Mouse (Mus musculus) left cerebral cortex, adult 2 months (tissue): ENCODE measurements around the gene Zfhx2. TPM values are rescaled to one million over a fixed set of nuclear protein-coding genes. Genes with fewer than 3 reads are reported as not detected.
A peak's percentile ranks its signal among the peaks of the same experiment; 100 is the strongest.

Source experiments
- DNase-seq, 2 experiments: peaks; one replicate each; pipeline ENCODE4 v3.0.0; 2021 to 2022; ENCODE audit warnings: low spot score in 2 of 2, mixed read lengths in 1 of 2; ENCODE audit errors: extremely low spot score in 1 of 2
- H3K27ac ChIP-seq: fragments of 200-600 bp; 2 replicates; pipeline ENCODE4 v1.8.1; 2022
- H3K4me3 ChIP-seq: fragments of 200-600 bp; 2 replicates; pipeline ENCODE4 v1.8.1; 2022
- CTCF ChIP-seq: fragments of 200-600 bp; IDR thresholded peaks from 2 replicates; pipeline ENCODE4 v1.8.1; 2022; ENCODE audit warnings: antibody characterized with exemption, mild to moderate bottlenecking, moderate library complexity
- intact Hi-C: fragments of 180-260 bp; cut with DNase I; formaldehyde crosslinking; loops from one replicate; pipeline ENCODE4 v1.15.1; 2025
- total RNA-seq, 2 experiments: library from RNA; stranded (reverse); gene quantifications; 2 replicates each; pipeline ENCODE4 v1.2.3; 2021

Zfhx2 gene
- total RNA-seq, 2 experiments from 2014 or later, result 47.0 to 61.6 TPM

- Histone ChIP-seq H3K27ac (no peak overlapping the region), H3K4me3 (no peak overlapping the region)
- intact Hi-C loops, result loop anchor here (1.0 to 5.0 kb wide), 2 partner anchors 35 to 74 kb away; no protein-coding TSS in a partner anchor
- DNase-seq, result no peak
- TF ChIP-seq CTCF, result no peak
These were observed 64.9 kb downstream of the Zfhx2 start for GRCm38 (mm10) chr14:55027251-55027650.

- TF ChIP-seq CTCF, result peak; percentile 50
- intact Hi-C loops, result loop anchor here (1.0 to 5.0 kb wide), 2 partner anchors 37 to 53 kb away; no protein-coding TSS in a partner anchor
- DNase-seq, result no peak
- Histone ChIP-seq H3K4me3 (no peak overlapping the region), H3K27ac (no peak overlapping the region)
These were observed 66.6 kb downstream of the Zfhx2 start for GRCm38 (mm10) chr14:55025527-55025926.

- TF ChIP-seq CTCF, result peak; percentile 74
- Histone ChIP-seq H3K4me3 (no peak overlapping the region), H3K27ac (no peak overlapping the region)
- intact Hi-C loops, result loop anchor here (1.0 kb wide), 1 partner anchor 74 kb away; no protein-coding TSS in a partner anchor
- DNase-seq, result peak; percentile 52 to 68
These were observed 67.9 kb downstream of the Zfhx2 start for GRCm38 (mm10) chr14:55024236-55024635.

GRCm38 (mm10) chr14:55023011-55023410, 69.1 kb downstream of the Zfhx2 start:
- TF ChIP-seq CTCF, result no peak
- no peak overlapping the region for H3K27ac ChIP-seq
- H3K4me3 ChIP-seq, result no peak overlapping the region
- no peak for DNase-seq
- intact Hi-C loops, result no loop called here

- H3K4me3 ChIP-seq, result no peak overlapping the region
- no peak for TF ChIP-seq CTCF
- no peak overlapping the region for H3K27ac ChIP-seq
- no peak for DNase-seq
- intact Hi-C loops, result no loop called here
These were observed 71.7 kb downstream of the Zfhx2 start for GRCm38 (mm10) chr14:55020394-55020793.

- intact Hi-C loops, result no loop called here
- TF ChIP-seq CTCF, result no peak
- Histone ChIP-seq H3K27ac (no peak overlapping the region), H3K4me3 (no peak overlapping the region)
- DNase-seq, result no peak
These were observed 75.2 kb downstream of the Zfhx2 start for GRCm38 (mm10) chr14:55016876-55017275.

GRCm38 (mm10) chr14:55015767-55016111, 76.4 kb downstream of the Zfhx2 start:
- H3K27ac ChIP-seq, result peak overlapping the region; percentile 72
- H3K4me3 ChIP-seq, result peak overlapping the region; percentile 62
- intact Hi-C loops, result loop anchor here (1.0 to 2.0 kb wide), 2 partner anchors 115 to 172 kb away; no protein-coding TSS in a partner anchor
- DNase-seq, result no peak
- no peak for TF ChIP-seq CTCF

- peak; percentile 94 for TF ChIP-seq CTCF
These were observed 76.9 kb downstream of the Zfhx2 start, which contains the start of gene Ngdn for GRCm38 (mm10) chr14:55014991-55015766. Gene Ngdn, plus strand, starts transcription at chr14:55015454.

GRCm38 (mm10) chr14:55014591-55014990, 77.5 kb downstream of the Zfhx2 start:
- DNase-seq, result peak; percentile 69 to 75
- intact Hi-C loops, result loop anchor here (1.0 to 5.0 kb wide), 3 partner anchors 114 to 302 kb away; partner anchors contain the start of gene Cebpe

More at GRCm38 (mm10) chr14:55014991-55015766, 76.9 kb downstream of the Zfhx2 start, which contains the start of gene Ngdn:
- H3K4me3 ChIP-seq, result peak within 1 kb of the TSS; percentile 62
- peak; percentile 99 for DNase-seq
- peak within 1 kb of the TSS; percentile 99 for H3K27ac ChIP-seq
- intact Hi-C loops, result loop anchor here (1.0 to 5.0 kb wide), 4 partner anchors 114 to 303 kb away; partner anchors contain the start of gene Cebpe

GRCm38 (mm10) chr14:55011116-55011515, 81.0 kb downstream of the Zfhx2 start:
- H3K4me3 ChIP-seq, result no peak overlapping the region
- intact Hi-C loops, result loop anchor here (5.0 kb wide), 1 partner anchor 299 kb away; the partner anchor contains the start of gene Cebpe
- no peak for DNase-seq
- H3K27ac ChIP-seq, result no peak overlapping the region
- peak; percentile 13; the same call in 1 of the 2 replicates for TF ChIP-seq CTCF

More at GRCm38 (mm10) chr14:55014591-55014990, 77.5 kb downstream of the Zfhx2 start:
- H3K4me3 ChIP-seq, result peak overlapping the region; percentile 48
- peak overlapping the region; percentile 99 for H3K27ac ChIP-seq
- TF ChIP-seq CTCF, result no peak

Other genes with a start within 250 kb of the Zfhx2 start
- gene Homez, start 221.4 kb downstream of the Zfhx2 start, total RNA-seq, result 10 to 100 TPM; 19.4 to 20.8 TPM
- gene Ppp1r3e, start 214.8 kb downstream of the Zfhx2 start, total RNA-seq, result 10 to 100 TPM; 18.6 to 21.2 TPM
- gene Bcl2l2, start 208.9 kb downstream of the Zfhx2 start, total RNA-seq, result 100 to 1,000 TPM; 132 to 137 TPM
- 1 to 10 TPM; 2.8 to 3.7 TPM for gene Gm20521, start 208.9 kb downstream of the Zfhx2 start, total RNA-seq
- gene Pabpn1, start 199.8 kb downstream of the Zfhx2 start, total RNA-seq, result 100 to 1,000 TPM; 247 to 267 TPM
- gene Slc22a17, start 179.2 kb downstream of the Zfhx2 start, total RNA-seq, result 100 to 1,000 TPM; 586 to 617 TPM
- 1 to 10 TPM; 5.1 to 8.1 TPM for gene Efs, start 166.2 kb downstream of the Zfhx2 start, total RNA-seq
- gene Il25, start 159.6 kb downstream of the Zfhx2 start, total RNA-seq, result not detected
- 10 to 100 TPM; 46.5 to 53.5 TPM for gene Cmtm5, start 156.1 kb downstream of the Zfhx2 start, total RNA-seq
- 10 to 100 TPM in 1 of 2 experiments, 1 to 10 TPM in 1; 6.0 to 10.9 TPM for gene Myh6, start 125.4 kb downstream of the Zfhx2 start, total RNA-seq
- not detected for gene Gm17428, start 115.4 kb downstream of the Zfhx2 start, total RNA-seq
- 10 to 100 TPM; 22.1 to 24.2 TPM for gene Myh7, start 97.7 kb downstream of the Zfhx2 start, total RNA-seq
- 10 to 100 TPM; 26.7 to 30.7 TPM for gene Ngdn, start 76.9 kb downstream of the Zfhx2 start, total RNA-seq
- gene Thtpa, start 2.5 kb upstream of the Zfhx2 start, total RNA-seq, result 10 to 100 TPM; 18.1 to 22.8 TPM
- 1 to 10 TPM; 7.7 to 9.5 TPM for gene Ap1g2, start 14.3 kb upstream of the Zfhx2 start, total RNA-seq
- gene Jph4, start 24.6 kb upstream of the Zfhx2 start, total RNA-seq, result 100 to 1,000 TPM; 300 to 347 TPM
- gene Dhrs2, start 129.7 kb upstream of the Zfhx2 start, total RNA-seq, result not detected